Mouse (Mus musculus) adrenal gland, postnatal 14 days (tissue): Measurements from ENCODE around the gene Ccdc7b. TPM values are rescaled to one million over a fixed set of nuclear protein-coding genes. Genes with fewer than 3 reads are reported as not detected.
"Not testable (repeated sequence)": the region's sequence is repeated elsewhere in the genome, so short reads cannot be mapped to it uniquely, and the experiment has no call there.

ENCODE experiments used
- DNase-seq: peaks from one replicate; pipeline ENCODE4 v3.0.0; 2021; ENCODE audit warnings: mixed read lengths
- long read RNA-seq, 2 experiments: library from polyadenylated mRNA; stranded (forward); transcript quantifications; one replicate each; pipeline ENCODE4 v2.0.0; 2021
- total RNA-seq: library from RNA; stranded (reverse); gene quantifications from 2 replicates; pipeline ENCODE4 v1.2.3, GENCODE M21; 2021

Gene Ccdc7b
- not detected in 2 replicates for total RNA-seq
- long read RNA-seq, experiment 1: 0 reads
- long read RNA-seq, experiment 2: 0 reads

GRCm38 (mm10) chr8:129066834-129067233 is at the start of gene Ccdc7b:
TSS of gene Ccdc7b (plus strand) at chr8:129067134.
- not testable (repeated sequence) for DNase-seq

- DNase-seq: not testable (repeated sequence)
These were observed 1.5 kb upstream of the Ccdc7b start, which contains the start of gene Ccdc7a for GRCm38 (mm10) chr8:129065417-129065816. TSS of gene Ccdc7a (minus strand) at chr8:129065517.

- DNase-seq: not testable (repeated sequence)
These were observed 48.8 kb downstream of the Ccdc7b start for GRCm38 (mm10) chr8:129115761-129116160.

GRCm38 (mm10) chr8:129131561-129131960 is 64.6 kb downstream of the Ccdc7b start, which contains the start of gene Gm10999:
TSS of gene Gm10999 (minus strand) at chr8:129131661.
- DNase-seq: no peak

- no peak for DNase-seq
These were observed 66.5 kb downstream of the Ccdc7b start for GRCm38 (mm10) chr8:129133475-129133874.

Other genes starting within 250 kb of the Ccdc7b start
- not detected in 2 replicates for gene Ccdc7a, start 1.6 kb upstream of the Ccdc7b start, total RNA-seq
- gene Gm10999, start 64.5 kb downstream of the Ccdc7b start, total RNA-seq: not detected in 2 replicates
- 14.5 and 15.0 TPM in 2 replicates for gene 2610044O15Rik8, start 167.3 kb downstream of the Ccdc7b start, total RNA-seq